Mouse (Mus musculus) left cerebral cortex, adult 9 months (tissue): ENCODE results near the gene Pdss2.

Source experiments
- DNase-seq, 2 experiments: peaks; one replicate each; pipeline ENCODE4 v3.0.0; 2022; ENCODE audit warnings: low spot score in 2 of 2

Gene Pdss2

DNA sequence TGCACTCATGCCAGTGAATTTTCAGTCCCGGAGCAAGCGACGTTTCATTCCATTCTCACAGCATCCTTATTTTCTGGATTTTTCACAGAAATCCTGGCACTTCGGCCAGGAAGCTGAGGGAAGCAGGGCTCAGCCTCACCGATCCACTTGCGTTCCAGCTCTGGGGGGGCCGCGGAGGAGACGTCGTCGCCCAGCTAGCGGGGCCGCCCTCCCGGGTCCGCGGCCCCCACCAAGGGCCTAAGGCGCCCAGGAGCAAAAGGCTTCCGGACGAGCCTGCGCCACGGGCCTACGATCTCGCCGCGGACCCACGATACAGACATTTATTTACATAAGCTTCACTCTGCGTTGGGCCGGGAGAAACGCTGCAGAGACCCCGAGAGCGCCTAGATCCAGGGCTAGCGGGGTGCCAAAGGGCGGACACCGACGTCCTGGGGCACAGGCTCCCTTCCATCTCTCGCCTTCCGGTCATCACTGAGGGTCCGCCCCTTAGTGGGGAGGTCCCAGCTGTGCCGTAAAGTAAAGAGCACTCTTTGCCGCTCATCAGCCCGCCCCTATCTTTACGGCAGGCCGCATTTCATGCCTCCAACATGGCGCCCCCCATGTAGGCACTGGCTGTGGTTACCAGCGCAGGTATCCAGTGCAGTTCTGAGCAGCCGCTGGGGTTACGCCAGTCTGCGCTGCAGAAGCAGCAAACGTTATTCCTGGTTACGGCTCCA lies at the start of gene Pdss2:
TSS of gene Pdss2 (plus strand) at position 577 of the 716 bp plus-strand sequence.
- peak; percentile 89 to 95 for DNase-seq

- no peak for DNase-seq
Measured at GRCm38 (mm10) chr10:43172066-43172465, 49.2 kb upstream of the Pdss2 start.

DNA sequence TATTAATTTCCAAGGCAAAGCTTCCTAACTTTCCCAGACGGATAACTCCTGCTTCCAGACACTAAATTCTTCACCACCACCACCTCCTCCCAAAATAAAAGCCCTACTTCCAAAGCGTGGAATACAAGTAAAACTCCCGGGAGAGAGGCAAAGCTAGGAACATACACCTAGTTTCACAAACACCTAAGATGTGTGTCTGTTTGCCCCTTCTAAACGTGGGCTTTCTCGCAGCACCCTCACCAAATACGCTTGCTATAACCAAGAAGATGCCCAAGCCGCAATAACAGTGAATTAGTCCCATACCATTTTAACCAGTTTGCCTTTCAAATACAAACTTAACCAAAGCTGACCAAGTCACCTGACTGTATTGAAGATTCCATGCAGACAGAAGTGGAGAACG lies 48.7 kb upstream of the Pdss2 start:
- no peak for DNase-seq

- no peak for DNase-seq
Measured at GRCm38 (mm10) chr10:43173141-43173827, 48.0 kb upstream of the Pdss2 start.

- no peak for DNase-seq
Measured at GRCm38 (mm10) chr10:43173828-43174325, 47.4 kb upstream of the Pdss2 start.

DNA sequence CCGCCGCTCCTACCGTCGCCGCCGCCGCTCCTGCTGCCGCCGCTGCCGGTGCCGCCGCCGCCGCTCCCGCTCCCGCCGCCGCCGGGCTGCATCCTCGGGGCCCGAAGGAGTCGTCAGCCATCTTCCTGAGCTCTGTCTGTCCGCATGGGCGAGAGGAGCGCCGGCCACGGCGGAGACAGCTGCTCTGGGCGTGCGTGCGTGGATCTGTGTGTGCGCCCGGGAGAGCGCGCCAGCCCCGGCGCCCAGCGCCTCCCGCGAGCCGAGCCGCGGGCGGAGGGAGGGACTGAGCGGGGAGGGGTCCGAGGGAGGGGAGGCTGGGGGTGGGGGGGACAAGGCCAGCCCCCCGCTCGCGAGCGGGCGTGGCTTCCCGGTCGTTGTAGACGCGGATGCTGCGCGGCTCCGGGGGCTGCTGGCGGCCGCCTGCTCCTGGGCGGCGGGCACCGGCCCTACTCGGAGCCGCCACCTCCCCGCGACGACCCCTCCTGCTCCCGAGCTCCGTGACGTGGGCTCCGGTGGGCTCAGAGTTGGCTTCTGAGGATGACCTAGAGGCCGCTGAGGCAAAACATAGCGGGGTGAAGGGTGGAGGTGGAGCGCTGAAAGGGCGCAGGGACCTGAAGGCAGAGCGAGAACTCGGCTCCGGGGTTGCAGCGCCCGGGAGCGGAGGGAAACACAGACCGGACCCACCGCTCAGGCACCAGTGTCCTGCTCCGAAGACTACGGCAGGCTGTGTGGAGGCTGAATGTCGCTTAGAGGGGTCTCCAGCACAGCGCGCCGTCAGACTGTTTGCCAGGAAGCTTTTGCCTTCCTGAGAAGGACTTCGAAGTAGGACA lies 46.7 kb upstream of the Pdss2 start, which contains the start of the genes Sobp and 9030612E09Rik:
TSS of gene Sobp (minus strand) at position 205 of the 830 bp plus-strand sequence.
TSS of gene 9030612E09Rik (plus strand) at position 379 of the 830 bp plus-strand sequence.
- peak; percentile 36 to 73 for DNase-seq

GRCm38 (mm10) chr10:43175156-43175601 lies 46.1 kb upstream of the Pdss2 start:
- DNase-seq = peak; percentile 22 to 41

GRCm38 (mm10) chr10:43180313-43180912 lies 40.9 kb upstream of the Pdss2 start:
- no peak for DNase-seq

DNA sequence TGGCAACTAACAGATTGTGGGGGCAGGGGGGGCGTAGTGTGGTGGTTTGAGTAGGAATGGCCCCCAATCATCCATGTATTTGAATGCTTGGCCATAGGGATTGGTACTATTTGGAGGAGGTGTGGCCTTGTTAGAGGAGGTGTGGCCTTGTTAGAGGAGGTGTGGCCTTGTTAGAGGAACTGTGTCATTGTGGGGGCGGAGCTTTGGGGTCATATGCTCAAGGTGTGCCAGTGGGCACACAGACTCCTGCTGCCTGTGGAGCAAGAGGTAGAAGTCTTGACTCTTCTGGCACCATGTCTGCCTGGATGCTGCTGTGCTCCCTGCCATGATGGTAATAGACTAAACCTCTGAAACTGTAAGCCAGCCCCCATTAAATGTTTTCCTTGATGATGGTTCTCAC lies 21.1 kb upstream of the Pdss2 start:
- DNase-seq = no peak

DNA sequence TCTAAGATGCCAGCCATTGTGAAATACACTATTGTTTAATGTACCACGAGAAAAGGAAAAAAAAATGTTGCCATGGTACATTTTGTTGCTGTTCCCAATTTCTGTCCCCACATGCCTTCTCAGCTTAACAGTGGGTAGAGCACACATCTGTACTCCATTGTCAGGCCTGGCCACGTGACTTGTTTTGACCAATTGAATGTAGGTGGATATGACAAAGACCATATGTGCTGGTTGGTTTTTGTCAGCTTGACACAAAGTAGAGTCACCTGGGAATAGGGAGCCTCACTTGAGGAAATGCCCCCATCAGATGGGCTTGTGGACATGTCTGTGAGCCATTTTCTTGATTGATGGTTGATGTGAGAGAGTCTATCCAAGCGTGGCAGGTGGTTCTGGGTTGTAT lies 17.4 kb upstream of the Pdss2 start:
- no peak for DNase-seq

DNA sequence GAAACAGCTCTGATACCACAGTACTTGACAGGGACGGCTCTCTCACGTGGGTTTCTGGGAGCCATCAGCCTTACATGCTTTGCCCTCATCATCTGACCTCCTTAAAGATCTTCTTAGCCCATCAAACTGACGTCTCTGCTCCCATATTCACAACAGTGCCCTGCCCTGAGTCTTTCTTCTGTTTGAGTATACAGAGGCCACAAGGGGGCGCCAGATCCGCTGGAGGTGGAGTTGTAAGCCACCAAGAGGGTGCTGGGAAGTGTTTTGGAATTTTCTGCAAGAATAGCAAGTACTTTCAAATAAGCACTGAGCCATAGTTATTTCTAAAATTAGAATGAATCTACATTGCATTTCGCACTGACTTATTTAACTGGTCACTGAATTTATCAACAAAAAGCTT lies 9.4 kb upstream of the Pdss2 start:
- DNase-seq = no peak

GRCm38 (mm10) chr10:43217361-43217900 lies 3.9 kb upstream of the Pdss2 start:
- no peak for DNase-seq

DNA sequence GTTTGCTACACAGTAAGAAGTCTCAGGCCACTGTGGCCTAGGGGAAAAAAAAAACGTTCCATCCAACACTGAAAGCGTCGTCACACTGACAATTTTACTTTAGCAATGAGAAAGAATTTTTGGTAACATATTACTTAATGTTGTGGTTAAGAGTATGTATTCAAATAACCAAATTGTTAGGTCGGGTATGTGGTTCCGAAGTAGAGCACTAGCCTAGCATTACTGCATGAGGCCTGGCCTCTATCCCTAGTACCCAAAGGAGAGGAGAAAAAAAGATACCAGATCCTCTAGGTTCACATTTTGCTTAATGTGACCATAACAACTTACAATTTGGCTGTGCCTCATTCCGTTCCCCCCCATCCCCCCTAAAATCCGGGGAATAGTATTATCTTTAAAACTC lies 807 bp upstream of the Pdss2 start:
- DNase-seq = peak in 1 of 2 experiments; percentile 4

GRCm38 (mm10) chr10:43221659-43222058 lies 373 bp downstream of the Pdss2 start:
- DNase-seq = no peak

GRCm38 (mm10) chr10:43223391-43223790 lies 2.1 kb downstream of the Pdss2 start:
- DNase-seq = no peak

DNA sequence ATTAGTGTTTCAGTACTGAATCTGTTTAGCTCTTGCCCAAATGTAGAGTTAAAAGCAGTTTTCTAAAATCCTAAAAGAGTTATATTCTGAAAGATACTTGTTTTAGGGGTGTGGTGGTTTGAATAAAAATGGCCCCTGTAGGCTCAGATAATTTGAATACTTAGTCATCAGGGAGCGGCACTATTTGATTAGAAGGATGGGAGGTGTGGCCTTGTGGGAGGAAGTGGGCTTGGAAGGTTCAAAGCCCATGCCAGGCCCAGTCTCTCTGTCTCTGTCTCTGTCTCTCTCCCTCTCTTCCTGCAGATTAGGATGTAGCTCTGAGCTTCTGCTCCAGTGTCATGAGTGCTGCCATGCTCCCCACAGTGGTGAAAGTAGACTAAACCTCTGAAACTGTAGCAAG lies 5.1 kb downstream of the Pdss2 start:
- DNase-seq = no peak

DNA sequence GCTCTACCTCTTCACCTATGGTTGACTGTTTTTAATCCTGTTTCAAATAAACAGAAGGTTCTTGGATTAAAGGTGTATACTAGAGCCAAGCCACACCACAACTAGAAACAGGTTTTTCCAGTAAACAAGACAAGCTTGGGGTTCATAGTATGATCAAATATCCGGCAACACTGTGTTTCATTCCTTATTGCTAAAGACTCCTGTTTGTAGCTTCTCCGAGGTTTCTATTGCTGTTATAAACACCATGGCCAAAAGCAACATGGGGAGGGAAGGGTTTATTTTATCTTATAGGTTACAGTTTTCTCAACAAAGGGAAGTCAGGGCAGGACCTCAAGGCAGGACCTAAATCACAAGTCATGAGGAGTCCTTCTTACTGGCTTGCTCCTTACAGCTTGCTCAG lies 8.0 kb downstream of the Pdss2 start:
- no peak for DNase-seq

DNA sequence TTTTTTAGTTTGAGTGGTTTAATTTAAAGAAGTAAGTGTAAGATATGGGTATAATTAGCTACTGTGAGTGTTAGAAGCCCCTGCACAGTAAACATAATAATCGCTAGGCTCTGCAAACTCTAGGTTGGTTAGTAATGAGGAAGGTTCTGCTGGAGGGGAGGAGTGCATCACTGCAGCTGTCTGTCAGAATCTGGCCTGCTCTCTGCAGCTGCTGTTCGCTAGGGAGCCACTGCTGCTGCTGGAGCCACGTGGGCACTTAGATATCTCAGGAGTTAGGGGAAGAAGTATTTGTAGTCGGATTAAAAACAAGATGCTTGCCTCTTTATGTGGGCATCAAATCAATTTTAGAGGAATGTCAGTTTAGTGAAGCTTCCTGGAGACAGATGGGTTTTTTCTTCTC lies 13.2 kb downstream of the Pdss2 start:
- DNase-seq = no peak

DNA sequence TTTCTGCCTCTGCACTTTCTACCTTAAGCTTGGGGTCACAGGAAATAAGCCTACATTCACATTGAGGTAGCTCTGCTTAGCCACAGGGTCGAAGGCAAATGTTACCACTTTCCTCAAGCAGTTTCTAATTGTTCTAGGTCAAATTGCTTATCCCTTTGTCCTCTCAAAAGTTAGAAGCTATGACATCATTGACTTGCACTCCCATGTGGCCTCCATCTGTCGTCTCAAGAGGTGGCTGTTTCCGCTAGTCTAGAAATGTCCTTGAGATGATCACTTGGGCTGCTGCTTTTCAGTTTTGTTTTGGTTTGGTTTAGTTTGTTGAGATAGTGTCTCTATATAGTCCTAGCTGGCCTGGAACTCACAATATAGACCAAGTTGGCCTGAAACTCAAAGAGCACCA lies 13.7 kb downstream of the Pdss2 start:
- no peak for DNase-seq

DNA sequence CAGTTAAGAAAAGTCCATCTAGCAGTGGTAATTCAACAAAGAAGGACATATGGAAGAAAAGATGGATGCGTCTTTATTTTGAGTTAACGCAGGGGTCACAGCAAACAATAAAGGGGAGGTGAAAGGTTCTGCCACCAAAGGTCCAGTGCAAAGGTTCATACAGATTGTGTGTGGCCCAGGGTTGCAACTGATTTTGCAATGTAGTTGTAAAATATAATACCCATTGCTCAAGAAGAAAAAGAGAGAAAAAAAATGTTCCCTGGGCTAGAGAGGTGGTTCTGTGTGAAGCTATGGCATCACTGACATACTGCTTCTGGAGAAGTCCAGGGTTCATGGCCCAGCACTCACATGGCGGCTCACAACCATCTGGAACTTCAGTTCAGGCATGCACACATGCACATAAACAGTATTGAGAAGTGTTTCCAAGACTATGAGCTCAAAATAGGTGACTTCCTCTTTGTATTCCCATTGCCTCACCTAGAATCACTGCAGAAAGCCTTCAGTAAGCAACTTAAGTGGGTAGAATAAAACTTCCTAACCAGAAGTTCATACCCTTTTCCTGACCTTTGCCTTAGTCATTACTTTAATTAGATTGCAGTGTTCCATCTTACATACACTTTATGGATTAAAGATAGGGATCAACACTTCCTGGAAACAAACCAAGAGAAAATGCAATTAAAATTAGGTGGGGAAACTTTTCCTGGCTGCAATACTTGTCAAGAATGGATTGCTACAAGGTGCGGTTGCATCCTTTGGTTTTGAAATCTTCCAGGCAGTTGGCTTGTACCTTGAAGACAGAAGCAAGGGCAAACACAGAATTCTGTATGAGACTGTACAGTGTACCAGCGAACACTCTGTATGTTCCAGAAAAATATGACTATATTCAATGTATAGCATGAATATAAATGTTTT lies 14.7 kb downstream of the Pdss2 start:
- no peak for DNase-seq
